In genomic region chr9:124422900-124423551, GRCm38 (mm10) we compare ENCODE assay signal across 8 mouse cellular contexts. TPM values are rescaled to one million over a fixed set of nuclear protein-coding genes. Genes with fewer than 3 reads are reported as not detected.
DNase-seq lines count a peak whose midpoint lies in the region; ATAC-seq and TF ChIP-seq lines count a peak whose summit lies in the region.

No protein-coding gene starts in this region.

- WGBS in forebrain, embryonic 12.5 days, result under 1% methylated on average over 59 of the region's 59 CpGs
- under 1% methylated on average over 58 of the region's 59 CpGs for WGBS in heart, postnatal 0 days
- WGBS in large intestine, adult 2 months, result under 1% methylated on average over 59 of the region's 59 CpGs
- WGBS in liver, postnatal 0 days (ENCODE audit: insufficient replicate concordance), result 1% methylated on average over 54 of the region's 59 CpGs
- WGBS in neural tube, embryonic 14.5 days, result under 1% methylated on average over 46 of the region's 59 CpGs

- no peaks in the 10 kb centered on the region for H3K9me3 ChIP-seq in E14TG2a.4 (ENCODE audit: low read length)
- no peaks in the 10 kb centered on the region for H3K9me3 ChIP-seq in forebrain, embryonic 12.5 days
- H3K9me3 ChIP-seq in heart, postnatal 0 days (replicated peaks; ENCODE audit: control insufficient read depth, low read length), result no peaks in the 10 kb centered on the region
- no peaks in the 10 kb centered on the region for H3K9me3 ChIP-seq in liver, postnatal 0 days (ENCODE audit: low read length)
- H3K9me3 ChIP-seq in neural tube, embryonic 14.5 days (ENCODE audit: control insufficient read depth, low read length), result no peaks in the 10 kb centered on the region

- H3K4me1 ChIP-seq in E14TG2a.4 (replicated peaks; ENCODE audit: low read depth, low read length), result peaks cover 4% of the 10 kb centered on the region
- H3K4me1 ChIP-seq in forebrain, embryonic 12.5 days, result peaks cover 6% of the 10 kb centered on the region; the same call in 1 of the 2 replicates
- H3K4me1 ChIP-seq in heart, postnatal 0 days (ENCODE audit: control insufficient read depth, insufficient read depth), result no peaks in the 10 kb centered on the region
- peaks cover 3% of the 10 kb centered on the region; the same call in 1 of the 2 replicates for H3K4me1 ChIP-seq in liver, postnatal 0 days (ENCODE audit: insufficient read depth)
- no peaks in the 10 kb centered on the region for H3K4me1 ChIP-seq in neural tube, embryonic 14.5 days (ENCODE audit: control insufficient read depth, insufficient read depth, low read length)

- TF ChIP-seq EP300 in heart, postnatal 0 days (IDR thresholded peaks at IDR 0.05; ENCODE audit: low read depth), result peak; percentile 57; the same call in 1 of the 2 replicates
- TF ChIP-seq EP300 in liver, postnatal 0 days (IDR thresholded peaks at IDR 0.05; ENCODE audit: low read depth), result peak; percentile 41; the same call in 1 of the 2 replicates

- H3K27me3 ChIP-seq in E14TG2a.4 (ENCODE audit: insufficient read depth, low read length), result no peaks in the 10 kb centered on the region
- H3K27me3 ChIP-seq in forebrain, embryonic 12.5 days, result no peaks in the 10 kb centered on the region
- H3K27me3 ChIP-seq in heart, postnatal 0 days (ENCODE audit: control insufficient read depth, insufficient read depth, low read length), result no peaks in the 10 kb centered on the region
- H3K27me3 ChIP-seq in liver, postnatal 0 days (ENCODE audit: insufficient read depth, low read length), result no peaks in the 10 kb centered on the region
- H3K27me3 ChIP-seq in neural tube, embryonic 14.5 days (ENCODE audit: control insufficient read depth, insufficient read depth, low read length), result no peaks in the 10 kb centered on the region

- H3K4me3 ChIP-seq in E14TG2a.4 (replicated peaks; ENCODE audit: low read length), result peak overlapping the region; percentile 86
- peak overlapping the region; percentile 73 for H3K4me3 ChIP-seq in forebrain, embryonic 12.5 days (replicated peaks)
- peak overlapping the region; percentile 71 for H3K4me3 ChIP-seq in heart, postnatal 0 days (ENCODE audit: low read depth, low read length)
- peak overlapping the region; percentile 73 for H3K4me3 ChIP-seq in liver, postnatal 0 days (ENCODE audit: low read depth, low read length)
- peak overlapping the region; percentile 77 for H3K4me3 ChIP-seq in neural tube, embryonic 14.5 days (ENCODE audit: low read depth, low read length)

- DNase-seq in c-Kit-positive CD71-positive TER-119-positive erythroid progenitor cells, embryonic 14.5 days (ENCODE audit: low spot score), result peak; percentile 85
- peak; percentile 99 for DNase-seq in heart, postnatal 0 days (ENCODE audit: low spot score)
- DNase-seq in large intestine, adult 2 months (ENCODE audit: low read depth, low spot score), result peak; percentile 95
- peak; percentile 95 for DNase-seq in liver, postnatal 0 days
- DNase-seq in testis, postnatal 14 days (ENCODE audit: low spot score), result peak; percentile 99

- peak overlapping the region; percentile 68 for H3K9ac ChIP-seq in forebrain, embryonic 12.5 days
- peak overlapping the region; percentile 72 for H3K9ac ChIP-seq in heart, postnatal 0 days (replicated peaks; ENCODE audit: low read depth, low read length)
- peak overlapping the region; percentile 76 for H3K9ac ChIP-seq in liver, postnatal 0 days (replicated peaks)
- H3K9ac ChIP-seq in neural tube, embryonic 14.5 days (replicated peaks; ENCODE audit: low read depth, low read length), result peak overlapping the region; percentile 87

- peak overlapping the region; percentile 60 for H3K4me2 ChIP-seq in forebrain, embryonic 12.5 days
- peak overlapping the region; percentile 84 for H3K4me2 ChIP-seq in heart, postnatal 0 days (ENCODE audit: low read depth, low read length)
- peak overlapping the region; percentile 83 for H3K4me2 ChIP-seq in liver, postnatal 0 days (ENCODE audit: low read depth, low read length)
- H3K4me2 ChIP-seq in neural tube, embryonic 14.5 days (ENCODE audit: low read depth, low read length), result peak overlapping the region; percentile 53

- ATAC-seq in forebrain, embryonic 12.5 days (ENCODE audit: low FRiP score), result peak; percentile 60
- peak; percentile 65 for ATAC-seq in heart, postnatal 0 days (ENCODE audit: insufficient read depth, low read depth)
- ATAC-seq in liver, postnatal 0 days, result peak; percentile 58
- ATAC-seq in neural tube, embryonic 14.5 days (ENCODE audit: low read depth), result peak; percentile 62

- H3K27ac ChIP-seq in forebrain, embryonic 12.5 days, result peak overlapping the region; percentile 99
- H3K27ac ChIP-seq in heart, postnatal 0 days (ENCODE audit: low read depth), result peak overlapping the region; percentile 99
- H3K27ac ChIP-seq in liver, postnatal 0 days (ENCODE audit: low read depth), result peak overlapping the region; percentile 99
- H3K27ac ChIP-seq in neural tube, embryonic 14.5 days (ENCODE audit: low read depth, low read length), result peak overlapping the region; percentile 98

- no peaks in the 10 kb centered on the region for H3K36me3 ChIP-seq in E14TG2a.4 (ENCODE audit: insufficient read depth, low read length)
- H3K36me3 ChIP-seq in forebrain, embryonic 12.5 days (replicated peaks), result no peaks in the 10 kb centered on the region
- no peaks in the 10 kb centered on the region for H3K36me3 ChIP-seq in heart, postnatal 0 days (replicated peaks; ENCODE audit: control insufficient read depth, insufficient read depth, low read length)
- no peaks in the 10 kb centered on the region for H3K36me3 ChIP-seq in liver, postnatal 0 days (replicated peaks; ENCODE audit: insufficient read depth, low read length)
- no peaks in the 10 kb centered on the region for H3K36me3 ChIP-seq in neural tube, embryonic 14.5 days (ENCODE audit: control insufficient read depth, insufficient read depth, low read length)

- no peak for TF ChIP-seq CTCF in E14TG2a.4 (conservative IDR thresholded peaks at IDR 0.05; ENCODE audit: low read length)
- TF ChIP-seq CTCF in heart, postnatal 0 days (IDR thresholded peaks at IDR 0.05; ENCODE audit: low read depth), result peak; percentile 30
- no peak; the same call in 1 of the 2 replicates for TF ChIP-seq CTCF in liver, postnatal 0 days (IDR thresholded peaks at IDR 0.05; ENCODE audit: low read depth)

RNA-seq across cellular contexts. Expression of gene Ppp2r3d, which starts 53.7 kb away (rescaled TPM):
- 160 and 163 TPM in 2 replicates for polyA plus RNA-seq in forebrain, embryonic 12.5 days (2016; fragmentation: Nextera tagmentation; extraction: Ambion mirVana)
- 78.4 and 252 TPM in 2 replicates for total RNA-seq in heart, postnatal 0 days (2014; rRNA removed; ENCODE audit: low replicate concordance)
- polyA plus RNA-seq in heart, postnatal 0 days (2015; fragmentation: Nextera tagmentation; extraction: Ambion mirVana), result 128 and 133 TPM in 2 replicates
- polyA plus RNA-seq in large intestine, adult 2 months (2012; rRNA removed), result 146 and 147 TPM in 2 replicates
- polyA plus RNA-seq in liver, postnatal 0 days (2015; fragmentation: Nextera tagmentation; extraction: Ambion mirVana), result 38.7 and 40.7 TPM in 2 replicates
- 137 and 148 TPM in 2 replicates for polyA plus RNA-seq in neural tube, embryonic 14.5 days (2014; fragmentation: Nextera tagmentation; extraction: Ambion mirVana)

Comparison
In these comparisons a context has a peak if more than half of its experiments do, and no peak if none do; other contexts are left out.
1. Peak in every context shown above with its lines: DNase-seq, ATAC-seq, H3K4me3 ChIP-seq and H3K27ac ChIP-seq.